Mouse (Mus musculus) left cerebral cortex, postnatal 25 days (tissue): Measurements from ENCODE around the gene Oxnad1. TPM values are rescaled to one million over a fixed set of nuclear protein-coding genes. Genes with fewer than 3 reads are reported as not detected.
"Not testable (repeated sequence)": the region's sequence is repeated elsewhere in the genome, so short reads cannot be mapped to it uniquely, and the experiment has no call there.

Experiments used
- DNase-seq, 2 experiments: peaks; one replicate each; pipeline ENCODE4 v3.0.0; 2022; ENCODE audit warnings: low spot score in 2 of 2, mixed read lengths in 1 of 2
- intact Hi-C: fragments of 180-260 bp; cut with DNase I; formaldehyde crosslinking; loops from one replicate; pipeline ENCODE4 v1.15.1; 2025
- total RNA-seq, 2 experiments: library from RNA; stranded (reverse); gene quantifications; 2 replicates each; pipeline ENCODE4 v1.2.3; 2021

The Oxnad1 gene
- total RNA-seq, 2 experiments from 2014 or later: 11.9 to 16.3 TPM

GRCm38 (mm10) chr14:32134293-32134692 is 49.1 kb downstream of the Oxnad1 start:
- intact Hi-C loops: no loop called here
- DNase-seq: no peak

GRCm38 (mm10) chr14:32136467-32136866 is 51.3 kb downstream of the Oxnad1 start:
- intact Hi-C loops, DNase-seq: not testable (repeated sequence)

- intact Hi-C loops: no loop called here
- no peak for DNase-seq
Observed at GRCm38 (mm10) chr14:32140359-32140965, 55.3 kb downstream of the Oxnad1 start.

- intact Hi-C loops: no loop called here
- DNase-seq: no peak
Observed at GRCm38 (mm10) chr14:32141723-32142122, 56.5 kb downstream of the Oxnad1 start, which contains the start of gene Msmb. TSS of gene Msmb (plus strand) at chr14:32142023.

GRCm38 (mm10) chr14:32144734-32145133 is 59.6 kb downstream of the Oxnad1 start:
- intact Hi-C loops: no loop called here
- no peak for DNase-seq

- no peak for DNase-seq
- intact Hi-C loops: no loop called here
Observed at GRCm38 (mm10) chr14:32145401-32145800, 60.2 kb downstream of the Oxnad1 start.

GRCm38 (mm10) chr14:32145809-32146511 is 60.8 kb downstream of the Oxnad1 start:
- no peak for DNase-seq
- intact Hi-C loops: no loop called here

GRCm38 (mm10) chr14:32146578-32146977 is 61.4 kb downstream of the Oxnad1 start:
- intact Hi-C loops: no loop called here
- no peak for DNase-seq

- no peak for DNase-seq
- intact Hi-C loops: no loop called here
Observed at GRCm38 (mm10) chr14:32150872-32151271, 65.7 kb downstream of the Oxnad1 start.

GRCm38 (mm10) chr14:32152243-32152965 is 67.2 kb downstream of the Oxnad1 start:
- intact Hi-C loops: no loop called here
- DNase-seq: no peak

Other genes starting within 250 kb of the Oxnad1 start
- 1 to 10 TPM; 1.3 to 2.0 TPM for gene Galnt15, start 56.4 kb upstream of the Oxnad1 start, total RNA-seq
- gene Dph3, start 355 bp downstream of the Oxnad1 start, total RNA-seq: 10 to 100 TPM; 47.2 to 48.4 TPM
- gene Msmb, start 56.6 kb downstream of the Oxnad1 start, total RNA-seq: not detected
- gene Ncoa4, start 74.5 kb downstream of the Oxnad1 start, total RNA-seq: 100 to 1,000 TPM; 104 to 123 TPM
- gene Timm23, start 116.5 kb downstream of the Oxnad1 start, total RNA-seq: 10 to 100 TPM; 64.0 to 86.2 TPM
- 10 to 100 TPM; 39.4 to 46.9 TPM for gene Parg, start 116.6 kb downstream of the Oxnad1 start, total RNA-seq
- 100 to 1,000 TPM in 1 of 2 experiments, 10 to 100 TPM in 1; 94.0 to 101 TPM for gene Ogdhl, start 236.6 kb downstream of the Oxnad1 start, total RNA-seq